Mouse (Mus musculus) hematopoietic multipotent progenitor cell, adult 10-12 weeks (in vitro differentiated cells): ENCODE measurements around the gene Gfpt2. TPM values are rescaled to one million over a fixed set of nuclear protein-coding genes. Genes with fewer than 3 reads are reported as not detected.

Experiments used
- polyA plus RNA-seq: library from polyadenylated mRNA; stranded (reverse); fragments of >175 nt; gene quantifications from 2 replicates; pipeline ENCODE4 v1.2.3, GENCODE M21; 2012; ENCODE audit warnings: low replicate concordance

Gene Gfpt2
- not detected in 2 replicates for polyA plus RNA-seq

DNA sequence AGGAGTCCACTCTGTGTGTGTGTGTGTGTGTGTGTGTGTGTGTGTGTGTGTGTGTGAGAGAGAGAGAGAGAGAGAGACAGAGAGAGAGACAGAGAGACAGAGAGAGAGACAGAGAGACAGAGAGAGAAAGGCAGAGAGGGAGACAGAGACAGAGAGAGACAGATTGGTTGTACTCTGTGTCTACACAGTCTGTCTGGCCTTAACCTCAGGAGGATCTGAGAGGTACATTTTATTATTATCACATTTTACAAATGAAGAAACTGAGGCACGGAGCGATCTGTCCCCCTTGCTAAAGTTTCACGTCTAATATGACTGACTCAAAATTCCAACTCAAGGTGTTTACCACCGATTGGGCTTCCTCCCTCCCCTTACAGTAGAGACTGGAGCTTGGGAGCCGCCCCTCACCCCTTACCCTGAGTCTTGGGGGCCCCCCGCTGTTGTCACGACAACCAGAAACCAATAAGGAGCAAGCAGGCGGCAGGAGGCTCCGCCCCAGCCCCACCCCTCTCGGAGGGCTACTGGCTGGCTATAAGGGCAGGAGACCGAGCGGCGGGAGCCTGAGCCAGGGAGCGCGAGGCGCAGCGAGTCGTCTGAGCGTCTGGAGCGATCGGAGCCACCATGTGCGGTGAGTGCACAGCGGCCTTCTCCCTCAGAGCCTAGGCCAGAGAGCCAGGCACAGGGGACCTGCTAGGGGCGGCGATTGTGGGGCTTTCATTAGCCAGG, at the start of gene Gfpt2:
Gene Gfpt2 (plus strand): TSS at position 560 of the 723 bp plus-strand sequence.

DNA sequence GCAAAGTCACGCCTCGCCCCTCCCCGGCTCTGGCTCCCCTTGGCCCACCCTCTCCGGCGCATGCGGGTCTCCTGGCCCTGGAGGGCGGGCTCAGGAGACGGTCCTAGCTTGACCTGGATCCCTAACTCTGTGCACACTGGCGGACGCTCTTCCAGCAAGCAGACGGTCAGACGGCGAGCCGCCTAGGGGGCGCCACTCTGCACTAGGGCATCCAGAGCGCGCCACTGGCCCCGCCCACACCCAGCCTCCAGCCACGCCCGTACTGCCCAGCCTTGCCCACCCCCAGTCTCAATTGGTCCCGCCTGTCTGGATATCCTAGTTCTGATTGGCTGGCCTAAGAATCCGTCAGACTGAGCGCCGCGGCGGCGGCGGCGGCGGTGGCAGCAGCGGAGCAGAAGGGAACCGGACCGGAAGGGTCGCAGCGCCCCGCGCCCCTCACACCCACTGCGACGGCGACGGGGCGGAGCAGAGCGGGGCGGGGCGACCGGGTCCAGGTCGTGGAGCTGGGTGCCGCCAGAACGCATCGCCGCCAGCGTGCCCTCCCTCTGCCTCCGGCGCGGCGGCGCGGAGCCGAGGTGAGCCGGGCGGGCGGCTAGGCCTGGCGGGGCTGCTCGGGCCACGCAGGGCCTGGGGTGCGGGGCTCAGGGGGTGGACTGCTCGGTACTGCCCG, 52.6 kb downstream of the Gfpt2 start, which contains the start of gene Mapk9:
Gene Mapk9 (plus strand): TSS at position 351 of the 670 bp plus-strand sequence.

Other genes with a start within 250 kb of the Gfpt2 start
- not detected in 2 replicates for gene Olfr1380, start 237.3 kb upstream of the Gfpt2 start, polyA plus RNA-seq
- gene Flt4, start 184.9 kb upstream of the Gfpt2 start, polyA plus RNA-seq: 0.18 and 1.1 TPM in 2 replicates
- not detected in 2 replicates for gene Scgb3a1, start 130.6 kb upstream of the Gfpt2 start, polyA plus RNA-seq
- 14.2 and 28.8 TPM in 2 replicates for gene Cnot6, start 81.5 kb upstream of the Gfpt2 start, polyA plus RNA-seq
- 11.5 and 13.7 TPM in 2 replicates for gene Mapk9, start 52.6 kb downstream of the Gfpt2 start, polyA plus RNA-seq
- 0.05 and 0.13 TPM in 2 replicates for gene Rasgef1c, start 107.7 kb downstream of the Gfpt2 start, polyA plus RNA-seq
- 51.5 and 139 TPM in 2 replicates for gene Rnf130, start 231.2 kb downstream of the Gfpt2 start, polyA plus RNA-seq